Mouse (Mus musculus) kidney, postnatal 25 days (tissue): ENCODE measurements around the gene Tsc22d1.

Source experiments
- DNase-seq, 2 experiments: peaks; one replicate each; pipeline ENCODE4 v3.0.0; 2021; ENCODE audit warnings: mixed read lengths in 2 of 2

Gene Tsc22d1

DNA sequence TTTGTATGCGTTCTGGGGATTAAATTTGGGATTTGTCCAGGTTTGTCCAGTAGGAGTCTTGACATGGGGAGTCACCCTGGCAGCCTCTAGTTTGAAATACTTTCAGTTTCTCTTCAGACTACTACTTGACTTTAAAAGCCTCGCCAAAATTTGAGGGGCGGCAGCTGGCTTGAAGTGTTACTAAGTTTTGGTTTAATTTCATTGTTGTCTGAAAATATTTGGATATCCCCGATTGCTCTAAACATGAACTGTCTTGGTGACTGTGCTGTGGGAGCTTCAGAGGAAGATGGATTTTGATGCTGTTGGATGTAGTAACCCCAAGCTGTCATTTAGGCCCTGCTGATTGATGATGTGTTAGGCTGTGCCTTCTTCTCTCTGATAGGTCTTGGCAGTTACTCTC lies 34.2 kb downstream of the Tsc22d1 start:
- peak in 1 of 2 experiments; percentile 31 for DNase-seq

DNA sequence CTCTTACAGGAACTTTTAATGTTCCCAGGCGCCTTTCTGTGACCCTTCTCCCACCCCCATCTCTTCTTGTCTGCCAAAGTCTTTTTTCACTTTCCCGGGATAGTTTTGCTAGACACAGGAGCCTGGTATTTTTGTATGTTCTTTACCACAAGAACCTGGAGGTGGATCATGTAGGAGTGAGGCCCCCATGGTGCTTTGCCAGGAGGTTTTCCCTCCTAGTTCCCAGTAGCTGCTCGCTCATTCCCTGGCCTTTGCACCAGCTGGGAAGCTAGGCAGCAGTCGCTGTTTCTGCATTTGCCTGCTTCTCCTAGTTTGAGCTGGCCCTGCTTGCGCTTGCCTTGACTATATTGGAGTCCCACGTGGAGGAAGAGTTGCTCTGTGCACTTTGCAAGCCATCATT lies 36.2 kb downstream of the Tsc22d1 start:
- no peak for DNase-seq

DNA sequence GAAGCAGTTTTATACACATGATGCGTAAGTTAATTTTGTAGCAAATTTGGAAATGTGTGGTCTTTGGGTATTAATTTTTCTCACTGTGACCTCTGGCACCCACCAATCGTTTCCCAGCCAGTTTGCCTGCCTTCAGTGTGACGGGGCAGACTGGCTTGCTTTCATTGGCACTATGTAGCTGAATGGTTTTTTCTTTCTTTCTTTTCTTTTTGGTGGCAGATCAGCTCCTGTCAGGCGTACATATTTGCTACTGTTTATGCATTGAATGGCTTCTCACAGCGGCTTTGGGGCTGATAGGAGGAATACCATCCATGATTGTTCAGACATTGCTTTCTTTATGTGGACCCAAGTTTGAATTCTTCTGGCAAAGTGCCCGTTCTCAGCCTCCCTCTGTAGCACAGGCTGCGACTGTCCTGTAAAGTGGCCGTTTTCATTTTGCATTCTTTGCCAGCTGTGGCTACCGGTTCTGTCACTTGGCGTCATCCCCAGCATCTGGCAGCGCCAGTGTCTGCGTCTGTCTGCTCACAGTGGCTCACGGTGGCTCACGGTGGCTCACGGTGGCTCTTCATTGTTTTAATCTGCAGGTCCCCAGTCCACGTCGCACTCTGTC lies 38.1 kb downstream of the Tsc22d1 start:
- no peak for DNase-seq

DNA sequence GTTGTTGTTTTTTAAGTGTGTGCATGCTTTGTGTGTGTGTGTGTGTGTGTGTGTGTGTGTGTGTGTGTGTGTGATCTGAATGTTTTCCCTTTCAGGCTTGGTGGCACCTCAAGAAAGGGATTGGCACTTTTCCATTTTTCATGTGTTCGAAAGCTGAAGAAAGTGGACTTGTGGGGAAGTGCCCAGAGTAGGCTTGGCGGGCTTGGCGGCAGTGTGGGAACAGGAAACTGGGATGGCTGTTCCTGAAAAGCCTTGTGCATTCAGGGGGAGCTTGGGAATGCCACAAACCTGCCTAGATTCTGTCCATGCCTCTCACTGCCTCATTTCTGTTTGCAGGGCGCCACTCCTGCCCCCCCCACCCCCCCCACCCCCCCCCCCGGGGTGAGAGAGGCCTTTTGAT lies 39.9 kb downstream of the Tsc22d1 start:
- no peak for DNase-seq

DNA sequence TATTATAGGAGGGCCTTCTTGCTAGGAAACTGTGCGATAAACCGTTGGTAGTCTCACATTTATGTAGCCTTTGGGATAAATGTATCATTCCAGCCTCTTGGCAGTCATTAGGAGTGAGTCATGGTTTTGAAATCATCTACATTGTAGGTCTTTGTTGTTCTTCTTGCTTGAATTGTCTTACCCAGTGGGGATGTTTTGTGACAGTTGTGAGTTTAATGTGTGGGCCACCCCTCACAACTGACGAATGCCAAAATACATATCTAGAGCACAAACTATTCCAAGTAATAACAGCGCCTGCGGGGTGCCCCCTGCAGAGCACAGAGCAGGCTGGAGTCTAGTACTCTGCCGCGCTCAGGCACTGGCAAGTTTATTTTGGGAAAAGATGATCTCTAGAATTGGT lies 40.4 kb downstream of the Tsc22d1 start:
- DNase-seq, result no peak

DNA sequence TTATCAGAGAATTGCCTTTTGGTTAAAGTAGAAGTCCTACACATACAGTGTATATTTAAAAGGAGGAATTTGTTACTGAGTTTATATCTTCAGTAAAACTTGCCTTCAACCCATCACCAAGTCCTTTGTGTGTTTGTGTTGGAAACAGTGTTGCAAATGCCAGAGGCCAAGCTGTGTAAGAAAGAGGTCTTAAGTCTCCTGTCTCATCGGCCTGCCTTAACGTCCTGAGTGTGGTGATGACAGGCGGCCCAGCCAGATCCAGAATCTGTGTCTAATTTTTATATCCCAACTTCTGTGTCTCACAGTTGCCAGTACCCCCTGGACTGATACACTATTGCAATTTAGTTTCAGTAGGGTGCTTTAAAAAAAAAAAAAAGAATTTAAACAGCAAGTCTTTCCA lies 42.9 kb downstream of the Tsc22d1 start:
- no peak for DNase-seq

DNA sequence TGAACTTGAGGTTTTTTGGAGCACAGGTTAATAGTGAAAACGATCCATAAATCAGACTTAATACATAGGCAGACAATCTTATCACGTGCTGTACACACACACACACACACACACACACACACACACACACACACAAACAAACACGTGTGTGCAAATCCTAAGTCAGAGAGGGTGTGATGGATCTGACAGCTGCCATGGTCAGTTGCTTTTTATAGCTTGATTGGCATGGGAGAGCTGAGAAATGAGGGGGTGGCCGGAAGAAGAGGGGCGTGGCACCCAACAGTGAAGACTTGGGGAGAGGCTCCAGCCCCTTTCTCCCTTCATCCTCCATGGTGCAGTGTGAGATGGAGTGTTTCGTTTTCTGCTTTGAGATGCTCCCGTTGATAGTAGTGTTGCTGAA lies 45.4 kb downstream of the Tsc22d1 start:
- no peak for DNase-seq

DNA sequence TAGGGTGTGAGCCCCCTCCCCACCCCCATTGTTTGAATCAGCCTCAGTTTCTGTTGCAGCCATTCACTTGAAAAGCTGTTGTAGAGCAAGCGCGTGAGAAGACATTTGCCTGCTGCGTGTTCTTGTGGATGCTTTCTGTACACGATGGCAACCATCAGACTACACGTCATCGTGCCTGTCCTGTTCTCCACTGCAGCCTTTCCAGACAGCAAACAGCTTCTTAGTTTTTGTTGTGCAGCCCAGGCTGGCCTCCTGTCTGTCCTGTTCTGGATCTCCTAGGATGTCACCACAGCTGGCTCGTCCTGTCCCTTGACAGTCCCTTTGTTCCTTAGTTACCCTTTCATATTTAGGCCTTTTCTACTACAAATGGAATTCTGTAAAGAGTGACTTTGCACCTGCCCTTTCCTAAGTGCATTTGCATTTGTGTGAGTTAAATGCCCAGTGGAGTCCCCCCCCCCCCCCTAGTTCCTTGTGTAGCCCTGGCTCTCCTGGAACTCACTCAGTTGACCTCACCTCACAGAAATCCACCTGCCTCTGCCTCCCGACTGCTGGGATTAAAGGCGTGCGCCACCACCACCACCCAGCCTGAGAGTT lies 46.5 kb downstream of the Tsc22d1 start:
- no peak for DNase-seq

DNA sequence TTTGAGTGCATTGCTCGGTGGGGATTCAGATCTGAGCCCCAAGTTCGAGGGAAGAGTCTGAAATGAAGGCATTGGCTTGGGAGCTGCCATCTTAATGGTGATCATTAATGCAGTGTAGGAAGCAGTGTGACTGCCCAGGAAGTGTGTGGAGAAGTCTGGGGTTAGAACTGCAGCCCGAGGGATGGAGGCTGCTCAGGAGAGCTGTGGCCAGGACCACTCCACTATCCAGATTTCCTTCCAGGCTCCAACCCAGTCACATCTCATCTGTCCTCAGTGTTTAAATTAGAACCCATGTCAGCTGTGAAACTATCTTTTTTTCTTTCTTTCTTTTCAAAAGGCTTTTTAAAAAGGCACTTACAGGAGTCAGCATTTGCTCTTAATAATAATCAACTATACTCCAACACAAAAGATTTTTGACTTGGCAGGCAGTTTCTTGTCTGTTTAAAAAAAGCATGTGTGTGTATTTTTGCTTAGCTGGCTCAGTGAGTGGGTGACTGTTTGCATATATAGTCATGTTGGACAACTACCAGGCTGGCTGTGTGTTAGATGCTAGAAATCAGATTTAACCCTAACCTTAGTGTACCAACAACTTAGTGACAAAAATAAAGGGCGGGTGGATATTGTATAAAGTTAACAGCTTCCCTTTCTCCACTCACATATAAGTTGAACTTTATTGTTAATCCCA lies 48.8 kb downstream of the Tsc22d1 start:
- DNase-seq, result no peak

DNA sequence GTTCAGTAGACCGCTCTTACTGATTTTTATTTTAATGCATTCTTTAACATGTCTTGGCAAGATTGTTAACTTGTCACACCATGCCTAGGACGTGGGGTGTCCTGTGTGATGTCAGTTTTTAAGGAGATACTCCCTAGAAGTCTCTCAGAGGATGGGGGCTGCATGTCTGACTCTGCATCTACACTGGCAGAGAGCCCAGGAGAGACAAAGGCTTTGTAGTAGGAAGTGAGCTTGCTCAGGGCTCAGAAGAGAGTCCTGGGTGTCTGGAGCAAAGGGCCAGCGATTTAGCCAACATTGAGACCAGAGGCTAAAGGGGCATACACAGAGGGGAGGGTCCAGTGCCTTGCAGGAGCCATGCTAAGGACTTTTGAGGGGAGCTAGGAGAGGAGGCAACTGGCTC lies 50.2 kb downstream of the Tsc22d1 start:
- no peak for DNase-seq

DNA sequence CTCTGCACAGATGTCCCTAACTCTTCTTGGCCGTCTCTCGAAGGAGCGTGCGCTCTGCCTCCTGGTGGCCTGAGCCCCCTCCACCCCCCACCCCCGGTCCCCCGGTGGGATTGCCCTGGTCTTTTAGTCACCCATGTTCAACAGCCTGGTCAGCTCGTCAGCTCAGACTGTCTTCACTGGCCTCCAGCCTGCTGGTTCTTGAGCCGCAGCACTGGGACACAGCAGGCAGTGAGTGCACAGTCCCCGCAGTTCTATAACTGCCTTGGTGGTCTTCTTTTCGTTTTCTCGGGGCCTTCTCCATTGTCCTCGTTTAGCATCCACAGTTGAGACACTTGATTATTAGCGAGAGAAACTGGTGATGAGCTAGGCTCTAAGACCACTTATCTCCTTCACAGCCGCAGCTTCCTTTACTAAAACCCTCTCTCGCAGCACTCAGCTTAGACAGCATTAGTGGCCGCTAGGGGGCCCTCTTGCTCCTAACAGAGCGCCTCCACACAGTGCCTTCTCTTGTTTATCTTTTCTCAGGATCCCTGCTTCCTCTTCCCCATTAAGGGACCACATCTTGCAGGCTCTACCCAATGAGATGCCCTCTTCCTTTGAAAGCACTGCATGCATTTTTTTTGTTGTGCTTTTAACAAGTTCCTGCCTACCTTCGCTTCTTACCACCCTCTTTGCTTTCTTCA lies 52.0 kb downstream of the Tsc22d1 start:
- DNase-seq, result peak; percentile 76 to 87

DNA sequence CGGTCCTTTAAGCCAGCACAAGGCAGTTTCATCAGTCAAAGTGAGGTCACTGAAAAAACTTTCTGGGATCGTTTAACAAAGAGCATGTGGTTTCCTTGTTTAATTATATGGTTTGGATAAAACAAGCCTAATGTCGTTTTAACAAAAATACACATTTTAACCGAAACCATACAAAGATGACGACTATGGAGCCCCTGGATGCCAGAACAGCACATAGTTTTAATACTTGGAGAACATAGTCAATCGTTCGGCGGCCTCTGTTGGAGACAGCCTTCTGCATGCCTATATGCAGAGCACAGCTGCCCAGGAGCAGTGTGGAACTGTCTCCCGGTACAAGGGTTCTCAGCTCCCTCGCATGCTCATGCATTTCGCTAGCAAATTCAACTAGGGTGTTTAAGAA lies 53.2 kb downstream of the Tsc22d1 start:
- DNase-seq, result no peak

DNA sequence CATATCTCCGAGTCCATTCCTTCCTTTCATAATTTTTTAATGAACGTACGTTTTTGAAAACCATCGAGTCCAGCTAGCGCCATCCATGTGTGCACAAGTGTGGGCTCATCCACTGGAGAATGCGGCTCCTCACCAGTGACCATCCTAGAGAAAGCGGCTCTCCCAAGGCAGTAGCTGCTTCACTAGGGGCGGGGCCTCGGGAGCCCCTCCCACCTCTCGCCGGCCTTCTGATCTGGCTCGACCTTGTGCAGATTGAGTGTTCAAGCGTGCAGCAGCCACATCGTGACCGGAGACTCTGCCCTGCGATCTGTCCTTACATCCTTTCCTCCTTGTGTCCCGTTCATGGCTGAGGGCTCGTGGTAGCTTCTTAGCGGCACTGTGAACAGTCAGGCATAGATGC lies 56.5 kb downstream of the Tsc22d1 start:
- no peak for DNase-seq

DNA sequence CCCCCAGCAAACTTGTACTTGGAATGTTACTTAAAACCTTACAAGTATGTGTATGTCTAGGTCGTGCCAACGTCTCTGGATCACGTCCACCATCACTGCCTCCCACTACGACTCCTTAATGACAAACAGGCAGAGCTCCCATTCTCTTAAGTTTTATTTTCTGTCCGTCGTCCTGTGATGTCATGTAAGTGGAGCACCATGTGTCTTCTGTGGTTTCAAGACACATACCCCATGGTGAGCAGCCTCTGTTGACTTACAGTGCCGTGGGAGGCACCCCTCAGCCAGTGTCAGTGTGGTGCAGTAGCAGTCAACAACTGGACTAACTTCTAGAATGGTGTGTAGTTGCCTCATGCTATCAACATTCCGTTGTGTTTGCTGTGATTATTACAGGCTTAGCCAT lies 57.7 kb downstream of the Tsc22d1 start:
- DNase-seq, result no peak

DNA sequence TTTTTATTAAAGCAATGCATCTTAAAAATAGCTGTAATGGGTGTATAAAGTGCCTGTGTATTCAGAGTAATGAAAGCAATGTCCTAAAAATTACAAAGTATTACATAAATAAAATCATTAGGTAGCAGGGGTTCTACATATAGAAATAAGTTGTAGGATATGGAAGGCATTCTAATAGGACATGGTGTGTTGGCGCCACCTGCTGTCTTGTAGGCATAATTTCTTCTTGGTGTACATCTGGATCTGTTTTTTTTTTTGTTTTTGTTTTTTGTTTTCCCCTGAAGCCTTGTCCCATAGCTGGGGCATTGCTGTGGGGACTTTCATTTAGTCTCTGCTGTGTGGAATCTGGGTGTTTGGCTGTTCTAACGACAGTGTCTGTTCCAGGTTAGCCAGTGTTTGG lies 58.6 kb downstream of the Tsc22d1 start:
- peak; percentile 61 to 76 for DNase-seq

DNA sequence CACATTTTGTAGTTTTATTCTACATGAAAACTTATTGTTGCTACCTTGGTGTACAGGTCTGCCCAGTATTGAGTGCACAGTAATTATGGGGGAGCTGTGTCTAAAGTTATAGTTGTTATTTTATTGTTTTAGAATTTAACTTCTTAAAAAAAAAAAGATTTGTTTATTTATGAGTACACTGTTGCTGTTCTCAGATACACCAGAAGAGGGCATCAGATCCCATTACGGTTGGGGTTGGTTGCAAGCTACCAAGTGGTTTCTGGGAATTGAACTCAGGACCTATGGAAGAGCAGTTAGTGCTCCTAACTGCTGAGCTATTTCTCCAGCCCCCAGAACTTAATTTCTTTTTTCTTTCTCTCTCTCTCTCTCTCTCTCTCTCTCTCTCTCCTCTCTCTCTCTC lies 59.4 kb downstream of the Tsc22d1 start:
- peak in 1 of 2 experiments; percentile 55 for DNase-seq

DNA sequence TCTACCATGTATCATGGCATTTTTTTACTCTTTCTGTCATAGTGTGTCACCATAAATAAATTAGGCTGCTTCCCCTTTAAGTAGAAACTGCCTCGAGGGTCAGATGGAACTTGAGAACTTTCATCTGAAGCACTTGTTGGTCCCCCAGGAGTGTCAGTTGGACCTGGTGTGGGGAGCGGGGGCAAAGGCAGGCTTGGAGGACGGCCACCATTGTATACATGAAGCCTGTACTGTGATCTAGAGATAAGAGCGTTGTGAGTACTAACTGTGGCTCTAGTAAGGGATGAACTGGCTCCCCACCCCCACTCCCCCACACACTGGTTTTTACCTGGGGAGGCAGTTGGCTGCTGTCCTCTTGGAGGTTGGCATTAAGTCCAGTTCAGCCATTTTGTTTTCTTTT lies 62.0 kb downstream of the Tsc22d1 start:
- no peak for DNase-seq

DNA sequence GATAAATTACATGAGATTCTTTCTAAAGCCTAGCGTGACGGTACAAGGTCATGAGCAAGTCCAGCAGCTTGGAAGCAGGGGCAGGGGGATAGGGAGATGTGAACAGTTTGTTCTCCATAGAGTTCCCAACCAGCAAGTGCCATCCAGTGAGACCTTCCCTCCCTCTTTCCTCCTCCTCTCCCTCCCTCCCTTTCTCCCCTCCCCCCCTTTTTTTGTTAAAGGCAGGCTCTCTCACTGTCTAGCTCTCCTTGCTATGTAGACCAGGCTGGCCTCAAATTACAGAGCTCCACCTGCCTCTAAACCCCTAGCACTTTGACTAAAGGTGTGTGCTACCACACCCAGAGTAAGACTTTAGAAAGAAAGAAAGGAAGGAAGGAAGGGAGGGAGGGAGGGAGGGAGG lies 63.3 kb downstream of the Tsc22d1 start:
- no peak for DNase-seq

DNA sequence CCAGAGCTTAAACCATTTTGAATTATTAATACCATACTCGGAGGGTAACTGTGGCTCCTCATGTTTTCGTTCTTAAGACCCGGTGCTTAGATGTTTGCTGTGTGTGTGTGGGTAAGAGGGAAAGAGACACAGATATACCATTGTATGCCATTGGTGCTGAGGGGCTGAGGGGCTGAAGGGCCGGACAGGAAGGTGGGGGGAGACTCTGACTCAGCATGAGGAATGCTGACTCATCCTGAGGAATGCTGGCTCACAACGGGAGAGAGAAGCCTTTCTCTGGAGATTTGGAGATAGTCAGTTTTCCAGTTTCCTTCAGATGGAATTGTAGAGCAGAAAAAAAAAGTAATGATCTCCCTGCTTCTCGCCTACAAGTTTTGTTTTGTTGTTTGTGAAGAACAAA lies 63.9 kb downstream of the Tsc22d1 start:
- no peak for DNase-seq

DNA sequence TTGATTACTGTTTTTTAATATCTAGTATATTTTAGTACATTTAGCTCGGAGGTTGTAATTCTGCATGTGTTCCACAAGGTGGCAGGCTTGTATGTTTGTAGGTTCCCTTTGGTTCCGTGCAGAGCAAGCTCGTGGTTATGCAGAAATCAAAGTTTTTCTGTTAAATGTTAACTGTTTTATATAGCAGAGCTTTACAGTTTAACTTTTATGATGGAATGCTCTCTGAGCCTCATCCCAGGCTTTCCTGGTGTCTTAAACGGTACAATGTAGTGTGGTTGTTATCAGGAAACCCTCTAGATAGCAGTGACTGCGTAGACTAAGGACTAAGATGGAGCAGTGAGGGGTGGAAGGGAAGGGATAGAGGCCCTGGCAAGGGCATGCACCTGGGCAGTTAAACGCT lies 65.1 kb downstream of the Tsc22d1 start:
- peak in 1 of 2 experiments; percentile 42 for DNase-seq

DNA sequence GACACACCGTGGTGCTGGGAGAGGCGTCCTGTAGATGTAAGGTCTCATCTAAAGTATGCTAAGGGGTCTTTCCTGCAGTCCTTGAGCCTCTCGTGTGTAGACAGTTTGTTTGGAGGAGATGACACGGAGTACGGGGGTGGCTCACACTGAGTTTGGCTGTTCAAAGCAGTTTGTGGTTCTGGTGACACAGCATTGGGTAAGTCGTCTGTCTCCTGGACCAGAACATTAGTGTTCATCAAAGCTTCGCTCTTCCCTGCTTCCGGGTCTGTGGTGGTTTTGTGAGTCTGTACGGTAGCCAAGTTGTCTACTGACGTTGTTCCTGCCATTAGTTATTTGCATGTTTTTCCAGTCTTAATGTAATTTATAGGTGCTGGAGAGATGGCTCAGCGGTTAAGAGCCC lies 65.7 kb downstream of the Tsc22d1 start:
- no peak for DNase-seq

DNA sequence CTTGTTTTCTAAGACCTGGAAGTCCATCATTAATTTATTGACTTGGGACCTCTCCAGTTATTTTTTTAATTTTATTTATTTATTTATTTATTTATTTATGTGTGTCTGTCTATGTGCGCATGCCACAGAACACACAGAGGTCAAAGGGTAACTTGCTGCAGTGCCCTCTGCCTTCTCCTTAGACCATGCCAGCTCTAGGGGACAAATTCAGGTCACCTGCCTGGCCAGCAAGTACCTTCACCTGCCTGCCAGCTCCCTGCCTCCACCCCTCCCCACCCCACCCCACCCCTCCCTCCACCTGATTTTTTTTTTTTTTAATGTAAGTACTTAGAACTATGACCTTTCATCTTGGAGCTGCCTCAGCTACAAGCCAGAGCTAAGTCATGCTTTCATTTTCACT lies 68.9 kb downstream of the Tsc22d1 start:
- peak; percentile 38 to 82 for DNase-seq

DNA sequence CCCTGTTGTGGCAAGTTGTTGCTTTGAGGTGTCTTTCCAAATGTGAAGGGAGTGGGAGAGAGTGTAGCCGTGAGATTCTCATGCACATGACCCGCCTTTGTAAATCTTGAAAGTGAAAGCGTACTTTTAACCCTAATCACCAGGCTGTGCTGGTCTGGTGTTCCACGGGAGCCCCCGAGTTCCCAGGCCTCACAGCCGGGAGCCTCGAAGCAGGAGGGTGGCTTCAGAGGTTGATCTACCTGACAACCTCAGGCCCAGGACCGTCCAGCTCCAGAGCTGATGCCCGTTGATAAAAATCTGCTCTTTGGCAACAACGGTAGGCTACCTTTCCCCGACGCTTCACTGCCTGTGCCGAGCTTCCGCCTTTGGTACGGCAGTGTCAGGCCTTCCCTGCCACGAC lies 72.8 kb downstream of the Tsc22d1 start:
- no peak for DNase-seq
